Mouse (Mus musculus) spleen, adult 2 months (tissue): Measurements from ENCODE around the gene Pla1a.

Experiments
- CTCF ChIP-seq: fragments of 200-500 bp; IDR thresholded peaks from 2 replicates; pipeline ENCODE4 v1.5.1; 2011; ENCODE audit warnings: mild to moderate bottlenecking, inconsistent platforms; ENCODE audit not compliant: insufficient read depth, insufficient read length, insufficient replicate concordance; ENCODE audit errors: extremely low read depth
- POLR2A ChIP-seq: fragments of 200-500 bp; IDR thresholded peaks from 2 replicates; pipeline ENCODE4 v1.6.1; 2011; ENCODE audit warnings: low read depth, low read length, inconsistent platforms

- TF ChIP-seq POLR2A (no peak), CTCF (no peak)
These were observed 29.3 kb downstream of the Pla1a start for GRCm38 (mm10) chr16:38403639-38404038.
